ENCODE assay signal across 8 mouse cellular contexts in genomic region chr14:60250879-60251278, GRCm38 (mm10). TPM values are rescaled to one million over a fixed set of nuclear protein-coding genes. Genes with fewer than 3 reads are reported as not detected.
A peak's percentile ranks its signal among the peaks of the same experiment; 100 is the strongest.
DNase-seq lines count a peak whose midpoint lies in the region; ATAC-seq and TF ChIP-seq lines count a peak whose summit lies in the region.

No protein-coding gene starts in this region.

- H3K36me3 ChIP-seq in lung, embryonic 16.5 days (ENCODE audit: control insufficient read depth, insufficient read depth, low read length): no peaks in the 10 kb centered on the region
- no peaks in the 10 kb centered on the region for H3K36me3 ChIP-seq in hindbrain, embryonic 11.5 days (ENCODE audit: control insufficient read depth, insufficient read depth, low read length)

- no peaks in the 10 kb centered on the region for H3K27me3 ChIP-seq in lung, embryonic 16.5 days (ENCODE audit: control insufficient read depth, insufficient read depth, low read depth, low read length)
- H3K27me3 ChIP-seq in hindbrain, embryonic 11.5 days (ENCODE audit: control insufficient read depth, insufficient read depth, low read length): no peaks in the 10 kb centered on the region

- peak overlapping the region; percentile 89 for H3K27ac ChIP-seq in lung, embryonic 16.5 days (ENCODE audit: low read length)
- peak overlapping the region; percentile 85 for H3K27ac ChIP-seq in hindbrain, embryonic 11.5 days (ENCODE audit: low read depth, low read length)

- ATAC-seq in lung, embryonic 16.5 days (ENCODE audit: low read depth): peak; percentile 59
- peak; percentile 77 for ATAC-seq in hindbrain, embryonic 11.5 days (ENCODE audit: low FRiP score)
- ATAC-seq in megakaryocyte-erythroid progenitor cell, adult 5-6 weeks (replicated peaks; ENCODE audit: low FRiP score, low TSS enrichment, poor library complexity, severe bottlenecking): peak; percentile 28

- H3K9ac ChIP-seq in lung, embryonic 16.5 days (ENCODE audit: low read length): peak overlapping the region; percentile 99
- peak overlapping the region; percentile 87 for H3K9ac ChIP-seq in hindbrain, embryonic 11.5 days (ENCODE audit: low read depth, low read length)

- TF ChIP-seq POLR2A in brain, embryonic 14.5 days (IDR thresholded peaks at IDR 0.05; ENCODE audit: borderline replicate concordance, extremely low read depth, insufficient read depth, insufficient read length, poor library complexity, severe bottlenecking): no peak

- peaks cover 10% of the 10 kb centered on the region for H3K4me1 ChIP-seq in lung, embryonic 16.5 days (replicated peaks; ENCODE audit: control insufficient read depth, insufficient read depth, low read length)
- 0 out of 2 replicates have a peak, but pooled peaks cover 4% of the 10 kb centered on the region for H3K4me1 ChIP-seq in hindbrain, embryonic 11.5 days (replicated peaks; ENCODE audit: control insufficient read depth, insufficient read depth, low read length)

- no peaks in the 10 kb centered on the region for H3K9me3 ChIP-seq in lung, embryonic 16.5 days (ENCODE audit: control insufficient read depth, low read length)
- no peaks in the 10 kb centered on the region for H3K9me3 ChIP-seq in hindbrain, embryonic 11.5 days (ENCODE audit: control insufficient read depth, low read length)

- DNase-seq in lung, adult 18-20 months: no peak
- DNase-seq in brain, embryonic 14.5 days (ENCODE audit: low read depth): peak; percentile 71
- no peak for DNase-seq in hindbrain, embryonic 11.5 days (ENCODE audit: low spot score)
- DNase-seq in cerebellum, postnatal 10 days: no peak
- no peak for DNase-seq in adrenal gland, postnatal 4 days (ENCODE audit: low spot score in 2 of 2)
- DNase-seq in adrenal gland, postnatal 36 days: no peak

- H3K4me2 ChIP-seq in lung, embryonic 16.5 days (ENCODE audit: low read depth, low read length): peak overlapping the region; percentile 62
- H3K4me2 ChIP-seq in hindbrain, embryonic 11.5 days (replicated peaks; ENCODE audit: low read depth, low read length): peak overlapping the region; percentile 87

- peak overlapping the region; percentile 99 for H3K4me3 ChIP-seq in lung, embryonic 16.5 days (ENCODE audit: low read length)
- H3K4me3 ChIP-seq in hindbrain, embryonic 11.5 days (ENCODE audit: low read depth, low read length): peak overlapping the region; percentile 83

- WGBS in lung, embryonic 16.5 days: under 1% methylated on average over 39 of the region's 39 CpGs
- WGBS in hindbrain, embryonic 11.5 days: under 1% methylated on average over 39 of the region's 39 CpGs

- TF ChIP-seq CTCF in brain, embryonic 14.5 days (IDR thresholded peaks at IDR 0.05; ENCODE audit: borderline replicate concordance, extremely low read depth, insufficient read depth, insufficient read length): no peak

RNA-seq across cellular contexts. Expression of gene Nupl1, which starts 0.4 kb away (rescaled TPM):
- polyA plus RNA-seq in lung, embryonic 16.5 days (2015; fragmentation: Nextera tagmentation; extraction: Ambion mirVana): not detected in 2 replicates
- polyA plus RNA-seq in brain, embryonic 14.5 days (2012; rRNA removed): not detected in 2 replicates
- polyA plus RNA-seq in hindbrain, embryonic 11.5 days (2014; fragmentation: Nextera tagmentation; extraction: Ambion mirVana): not detected in 2 replicates
- total RNA-seq in megakaryocyte-erythroid progenitor cell, adult 5-6 weeks (2014; fragmentation: Nextera tagmentation): not detected in 2 replicates
- 0.38 TPM in 1 of 2 replicates, not detected in the other for total RNA-seq in megakaryocyte-erythroid progenitor cell, adult 5-6 weeks (2017)
- total RNA-seq in adrenal gland, postnatal 4 days (2021): not detected
- total RNA-seq in adrenal gland, postnatal 36 days (2021): not detected

RNA-seq across cellular contexts. Expression of gene Gm49336, which starts 0.4 kb away (rescaled TPM):
- 46.5 and 48.8 TPM in 2 replicates for polyA plus RNA-seq in lung, embryonic 16.5 days (2015; fragmentation: Nextera tagmentation; extraction: Ambion mirVana)
- 52.3 and 54.3 TPM in 2 replicates for polyA plus RNA-seq in brain, embryonic 14.5 days (2012; rRNA removed)
- polyA plus RNA-seq in hindbrain, embryonic 11.5 days (2014; fragmentation: Nextera tagmentation; extraction: Ambion mirVana): 68.8 and 77.9 TPM in 2 replicates
- total RNA-seq in megakaryocyte-erythroid progenitor cell, adult 5-6 weeks (2014; fragmentation: Nextera tagmentation): 76.3 and 83.0 TPM in 2 replicates
- 95.0 and 143 TPM in 2 replicates for total RNA-seq in megakaryocyte-erythroid progenitor cell, adult 5-6 weeks (2017)
- total RNA-seq in adrenal gland, postnatal 4 days (2021): 10 to 100 TPM; 44.8 to 48.8 TPM
- total RNA-seq in adrenal gland, postnatal 36 days (2021): 10 to 100 TPM; 35.7 to 47.4 TPM

RNA-seq across cellular contexts. Expression of gene Mtmr6, which starts 14.1 kb away (rescaled TPM):
- 39.2 and 39.9 TPM in 2 replicates for polyA plus RNA-seq in lung, embryonic 16.5 days (2015; fragmentation: Nextera tagmentation; extraction: Ambion mirVana)
- polyA plus RNA-seq in brain, embryonic 14.5 days (2012; rRNA removed): 43.8 and 44.8 TPM in 2 replicates
- polyA plus RNA-seq in hindbrain, embryonic 11.5 days (2014; fragmentation: Nextera tagmentation; extraction: Ambion mirVana): 46.4 and 53.3 TPM in 2 replicates
- 17.1 and 22.6 TPM in 2 replicates for total RNA-seq in megakaryocyte-erythroid progenitor cell, adult 5-6 weeks (2014; fragmentation: Nextera tagmentation)
- 43.1 and 45.5 TPM in 2 replicates for total RNA-seq in megakaryocyte-erythroid progenitor cell, adult 5-6 weeks (2017)
- 10 to 100 TPM; 44.1 to 45.0 TPM for total RNA-seq in adrenal gland, postnatal 4 days (2021)
- 10 to 100 TPM; 49.1 to 54.7 TPM for total RNA-seq in adrenal gland, postnatal 36 days (2021)

RNA-seq across cellular contexts. Expression of gene Atp8a2, which starts 53.9 kb away (rescaled TPM):
- 0.88 and 1.7 TPM in 2 replicates for polyA plus RNA-seq in lung, embryonic 16.5 days (2015; fragmentation: Nextera tagmentation; extraction: Ambion mirVana)
- 6.1 and 17.4 TPM in 2 replicates for polyA plus RNA-seq in brain, embryonic 14.5 days (2012; rRNA removed)
- polyA plus RNA-seq in hindbrain, embryonic 11.5 days (2014; fragmentation: Nextera tagmentation; extraction: Ambion mirVana): 10.2 and 10.3 TPM in 2 replicates
- 0.15 and 3.3 TPM in 2 replicates for total RNA-seq in megakaryocyte-erythroid progenitor cell, adult 5-6 weeks (2014; fragmentation: Nextera tagmentation)
- 0.04 TPM in 1 of 2 replicates, not detected in the other for total RNA-seq in megakaryocyte-erythroid progenitor cell, adult 5-6 weeks (2017)
- total RNA-seq in adrenal gland, postnatal 4 days (2021): 1 to 10 TPM; 3.4 to 5.6 TPM
- total RNA-seq in adrenal gland, postnatal 36 days (2021): 1 to 10 TPM in 1 of 2 experiments, under 1 TPM in 1; 0.99 to 1.9 TPM
